Mouse (Mus musculus): ENCODE results near the gene Nthl1. TPM values are rescaled to one million over a fixed set of nuclear protein-coding genes. Genes with fewer than 3 reads are reported as not detected.
A peak's percentile ranks its signal among the peaks of the same experiment; 100 is the strongest.

The Nthl1 gene
- total RNA-seq, 2 experiments from 2014 or later = 2.5 to 3.5 TPM

DNA sequence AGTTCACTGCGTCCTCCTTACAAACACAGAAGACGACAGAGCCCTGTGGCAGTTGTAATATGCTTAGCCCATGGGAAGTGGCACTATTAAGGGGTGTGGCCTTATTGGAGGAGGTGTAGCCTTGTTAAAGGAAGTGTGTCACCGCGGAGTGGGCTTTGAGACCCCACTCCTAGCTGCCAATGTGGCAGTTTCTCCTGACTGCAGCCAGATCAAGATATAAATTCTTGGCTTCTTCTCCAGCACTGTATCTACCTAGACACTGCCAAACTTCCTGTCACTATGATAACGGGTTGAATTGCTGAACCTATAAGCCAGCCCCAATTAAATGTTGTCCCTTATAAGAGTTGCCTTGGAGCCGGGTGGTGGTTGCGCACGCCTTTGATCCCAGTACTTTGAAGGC, 7.0 kb upstream of the Nthl1 start:
- DNase-seq (ENCODE audit: low spot score) = no peak

DNA sequence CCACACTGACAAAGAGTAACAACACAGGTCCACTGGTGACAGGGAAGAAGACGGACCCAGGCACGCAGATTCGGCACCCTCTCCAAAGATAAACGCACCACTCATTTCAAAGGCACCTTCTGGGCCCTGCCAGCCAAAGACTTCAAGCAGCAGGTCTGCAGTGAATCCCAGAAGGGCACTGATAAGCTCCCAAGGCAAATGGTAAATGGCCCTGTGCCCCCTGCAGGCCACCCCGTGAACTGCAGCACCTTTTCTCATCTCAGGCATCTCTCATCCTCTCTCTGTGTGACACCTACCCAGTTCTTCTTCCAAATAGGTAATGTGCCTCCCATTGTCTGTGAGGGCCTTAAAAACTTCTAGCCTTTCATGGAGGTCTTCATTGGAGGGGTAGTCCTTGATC, 3.8 kb upstream of the Nthl1 start:
- peak; percentile 75 for DNase-seq (ENCODE audit: low spot score)

DNA sequence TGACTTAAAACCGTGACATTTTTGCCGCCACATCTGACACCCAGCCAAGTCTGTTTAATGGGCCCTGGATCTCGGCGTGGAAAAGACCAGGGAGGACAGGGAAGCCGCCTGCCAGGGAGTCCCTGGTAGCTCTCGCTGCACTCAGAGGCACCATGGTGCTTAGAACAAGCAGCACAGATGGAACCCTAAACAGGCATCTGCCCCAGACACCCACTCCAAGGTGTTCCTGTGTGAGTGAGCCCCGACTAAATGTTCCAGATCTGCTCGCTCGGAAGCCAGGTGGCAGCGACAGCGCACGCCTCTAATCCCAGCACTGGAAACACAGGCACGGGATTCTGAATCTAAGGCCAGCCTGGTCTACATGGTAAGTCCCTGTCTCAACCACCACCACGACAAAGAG, 2.4 kb upstream of the Nthl1 start:
- no peak for DNase-seq (ENCODE audit: low spot score)

- peak; percentile 72 for DNase-seq (ENCODE audit: low spot score)
Observed at GRCm38 (mm10) chr17:24632813-24633449, 451 bp downstream of the Nthl1 start.

GRCm38 (mm10) chr17:24633831-24634230, 1.4 kb downstream of the Nthl1 start:
- no peak for DNase-seq (ENCODE audit: low spot score)

DNA sequence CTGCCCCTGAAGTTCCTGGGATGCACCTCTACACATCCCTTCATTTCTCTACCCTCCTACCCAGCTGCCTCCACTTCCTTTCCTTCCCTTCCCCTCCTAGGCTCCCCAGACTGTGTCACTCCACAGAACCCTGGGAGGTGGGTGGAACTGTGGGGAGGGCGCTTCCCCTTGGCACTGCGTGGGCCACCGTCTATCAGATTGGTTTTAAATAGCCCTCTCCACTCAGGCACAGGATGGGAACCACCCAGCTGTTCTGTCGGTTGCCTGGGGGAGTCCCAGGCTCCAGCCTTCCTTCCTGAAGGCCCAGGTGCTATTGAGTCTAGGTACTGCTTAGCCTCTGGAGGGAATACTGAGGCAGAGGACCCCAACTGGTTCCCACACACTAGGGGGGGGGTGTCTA, 2.5 kb downstream of the Nthl1 start:
- DNase-seq (ENCODE audit: low spot score) = no peak

- DNase-seq (ENCODE audit: low spot score) = no peak
Observed at GRCm38 (mm10) chr17:24635694-24636093, 3.2 kb downstream of the Nthl1 start.

- no peak for DNase-seq (ENCODE audit: low spot score)
Observed at GRCm38 (mm10) chr17:24636781-24637481, 4.5 kb downstream of the Nthl1 start.

- DNase-seq (ENCODE audit: low spot score) = no peak
Observed at GRCm38 (mm10) chr17:24638214-24638613, 5.7 kb downstream of the Nthl1 start.

DNA sequence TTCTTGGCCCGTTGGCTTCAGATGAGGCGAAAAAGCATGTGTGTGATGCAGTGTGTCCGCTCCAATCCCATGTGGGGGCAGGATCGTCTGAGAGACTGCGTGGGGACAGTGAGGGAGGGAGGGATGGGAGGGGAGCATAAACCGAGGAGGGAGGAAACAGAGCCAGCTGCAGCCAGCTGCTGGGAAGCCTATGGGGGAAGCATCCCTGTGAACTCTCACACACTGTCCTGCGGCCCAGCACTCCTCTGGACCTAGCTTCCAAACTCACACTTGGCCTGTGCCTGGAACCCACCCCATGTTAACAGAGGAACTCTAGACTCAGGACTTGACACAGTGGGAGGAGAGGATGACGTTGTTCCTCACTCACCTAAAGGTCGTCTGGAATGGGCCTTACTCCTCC, 6.4 kb downstream of the Nthl1 start:
- DNase-seq (ENCODE audit: low spot score) = no peak

DNA sequence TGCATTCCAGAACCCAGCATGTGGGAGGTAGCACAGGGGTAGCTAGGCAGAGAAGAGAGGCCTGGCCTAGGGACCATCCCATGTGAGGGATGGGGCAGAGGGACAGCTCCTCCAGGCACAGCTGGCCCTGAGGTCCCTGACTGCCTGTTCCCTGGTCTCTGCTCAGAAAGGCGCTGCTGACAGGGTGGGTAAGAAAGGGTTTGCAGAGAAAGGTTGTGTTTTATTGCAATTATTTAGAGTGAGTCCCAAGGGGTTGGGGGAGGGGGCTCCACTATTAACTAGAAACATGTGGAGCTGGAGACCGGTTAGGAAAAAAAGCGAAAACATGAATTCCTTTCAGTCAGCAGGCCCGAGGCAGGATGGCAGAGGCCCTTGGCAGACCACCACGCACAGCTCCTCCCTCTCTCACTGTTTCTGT, 7.1 kb downstream of the Nthl1 start:
- no peak for DNase-seq (ENCODE audit: low spot score)

GRCm38 (mm10) chr17:24640119-24640518, 7.6 kb downstream of the Nthl1 start:
- no peak for DNase-seq (ENCODE audit: low spot score)

DNA sequence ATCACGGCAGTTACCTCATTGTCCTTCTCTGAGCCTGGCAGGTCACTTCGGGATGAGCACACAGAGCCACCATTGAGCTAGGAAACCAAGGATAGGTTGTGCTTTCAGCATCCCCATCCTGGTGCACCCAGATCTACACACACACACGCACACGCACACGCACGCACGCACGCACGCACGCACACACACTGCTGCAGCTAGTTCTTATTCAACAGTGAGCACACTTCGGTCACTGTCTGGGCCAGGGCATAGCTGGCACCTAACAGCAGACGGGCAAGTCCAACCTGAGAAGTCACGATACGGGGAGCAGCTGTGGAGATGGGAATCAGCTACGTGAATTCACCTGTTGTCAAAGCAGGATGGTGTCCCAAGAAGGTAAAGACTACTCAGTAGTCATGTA, 8.1 kb downstream of the Nthl1 start:
- DNase-seq (ENCODE audit: low spot score) = no peak

DNA sequence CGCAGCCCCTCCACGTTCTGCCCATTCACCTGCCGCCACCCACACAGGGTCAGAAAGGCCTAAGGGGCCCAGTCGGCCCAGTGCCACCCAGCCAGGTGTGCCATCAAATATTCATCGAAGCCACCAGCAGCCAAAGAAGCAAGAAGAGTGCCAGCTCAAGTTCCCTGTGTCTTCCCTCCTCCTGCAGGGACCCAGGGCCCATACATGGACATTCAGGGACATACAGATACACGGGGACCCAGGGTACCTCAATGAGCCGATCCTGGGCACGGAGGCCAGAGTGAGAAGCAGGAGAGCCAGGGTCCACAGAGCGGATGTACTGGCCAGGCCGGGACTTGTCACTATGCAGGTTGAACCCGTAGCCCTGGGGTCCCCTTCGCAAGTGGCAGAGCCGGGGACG, 9.5 kb downstream of the Nthl1 start:
- no peak for DNase-seq (ENCODE audit: low spot score)

- DNase-seq (ENCODE audit: low spot score) = no peak
Observed at GRCm38 (mm10) chr17:24642791-24643343, 10.4 kb downstream of the Nthl1 start.

GRCm38 (mm10) chr17:24644030-24644715, 11.7 kb downstream of the Nthl1 start:
- no peak for DNase-seq (ENCODE audit: low spot score)

- no peak for DNase-seq (ENCODE audit: low spot score)
Observed at GRCm38 (mm10) chr17:24644875-24645721, 12.6 kb downstream of the Nthl1 start.

- no peak for DNase-seq (ENCODE audit: low spot score)
Observed at GRCm38 (mm10) chr17:24645916-24646315, 13.4 kb downstream of the Nthl1 start.

- no peak for DNase-seq (ENCODE audit: low spot score)
Observed at GRCm38 (mm10) chr17:24646381-24646780, 13.9 kb downstream of the Nthl1 start.

DNA sequence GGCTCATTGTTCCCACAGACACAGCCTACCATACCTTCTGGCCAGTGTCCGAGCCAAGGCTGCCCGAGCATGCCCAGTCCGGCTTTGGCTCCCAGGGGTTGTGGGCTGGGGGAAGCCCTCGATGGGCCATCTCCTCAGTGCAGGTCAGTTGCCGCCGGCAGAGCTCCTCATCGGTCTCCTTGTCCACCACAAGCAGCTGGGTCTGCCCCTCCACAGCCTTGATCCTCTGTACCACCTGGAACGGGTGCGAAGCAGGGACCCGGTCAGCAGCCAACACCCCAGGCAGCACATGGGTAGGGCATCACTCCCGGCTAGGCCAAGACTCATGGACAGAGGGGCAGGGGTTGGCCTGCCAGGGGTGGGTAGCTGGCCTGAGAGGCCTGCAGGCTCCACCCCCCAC, 15.0 kb downstream of the Nthl1 start:
- DNase-seq (ENCODE audit: low spot score) = no peak

GRCm38 (mm10) chr17:24648731-24649377, 16.4 kb downstream of the Nthl1 start:
- no peak for DNase-seq (ENCODE audit: low spot score)
